Mouse (Mus musculus): ENCODE measurements around the gene Gsdmc3. TPM values are rescaled to one million over a fixed set of nuclear protein-coding genes. Genes with fewer than 3 reads are reported as not detected.
"Not testable (repeated sequence)": the region's sequence is repeated elsewhere in the genome, so short reads cannot be mapped to it uniquely, and the experiment has no call there.

Gene Gsdmc3
- polyA plus RNA-seq, 1 experiment from 2014 or later = 12.7 TPM

- WGBS = 38% methylated on average over 9 of the region's 9 CpGs
- H3K4me2 ChIP-seq (ENCODE audit: low read length) = peak overlapping the region; percentile 41
- not testable (repeated sequence) for H3K36me3 ChIP-seq (ENCODE audit: insufficient read depth, low read length); H3K4me3 ChIP-seq (replicated peaks; ENCODE audit: low read depth, low read length); H3K9me3 ChIP-seq (replicated peaks; ENCODE audit: low read length); H3K27me3 ChIP-seq (ENCODE audit: insufficient read depth, low read length); H3K4me1 ChIP-seq (replicated peaks; ENCODE audit: insufficient read depth, low read length); ATAC-seq (replicated peaks; ENCODE audit: low FRiP score, low read depth); H3K27ac ChIP-seq; H3K9ac ChIP-seq (ENCODE audit: low read depth, low read length)
- peak; percentile 73 for TF ChIP-seq CTCF (IDR thresholded peaks at IDR 0.05; ENCODE audit: low read depth)
- peak; percentile 68 for DNase-seq (ENCODE audit: low spot score)
Observed at GRCm38 (mm10) chr15:63895560-63896353, 17.4 kb upstream of the Gsdmc3 start.

DNA sequence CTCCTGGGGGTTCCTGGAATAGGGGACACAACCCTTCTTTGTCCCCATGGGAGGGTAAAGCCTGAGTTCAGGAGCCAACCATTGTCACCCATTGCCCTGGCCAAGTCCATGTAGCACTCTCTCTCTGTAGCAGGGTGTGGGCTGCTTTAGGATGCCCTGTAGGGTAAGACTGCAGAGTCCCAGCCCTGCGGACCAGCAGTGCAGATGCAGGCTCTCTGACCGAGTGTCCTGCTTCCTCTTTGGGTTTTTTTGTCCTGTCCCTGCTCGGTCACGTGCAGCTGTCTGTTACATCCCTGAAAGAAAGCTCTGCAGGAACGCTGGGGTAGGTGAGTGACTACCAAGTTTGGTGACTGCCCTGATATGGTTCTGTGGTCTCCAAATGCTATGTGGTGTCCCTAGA is 10.1 kb upstream of the Gsdmc3 start:
- WGBS = 41% methylated on average over 4 of the region's 5 CpGs
- H3K27me3 ChIP-seq (ENCODE audit: insufficient read depth, low read length); H3K36me3 ChIP-seq (ENCODE audit: insufficient read depth, low read length); H3K4me3 ChIP-seq (replicated peaks; ENCODE audit: low read depth, low read length); ATAC-seq (replicated peaks; ENCODE audit: low FRiP score, low read depth); H3K9ac ChIP-seq (ENCODE audit: low read depth, low read length); H3K27ac ChIP-seq; H3K9me3 ChIP-seq (replicated peaks; ENCODE audit: low read length); H3K4me2 ChIP-seq (ENCODE audit: low read length); H3K4me1 ChIP-seq (replicated peaks; ENCODE audit: insufficient read depth, low read length); DNase-seq (ENCODE audit: low spot score): not testable (repeated sequence)

DNA sequence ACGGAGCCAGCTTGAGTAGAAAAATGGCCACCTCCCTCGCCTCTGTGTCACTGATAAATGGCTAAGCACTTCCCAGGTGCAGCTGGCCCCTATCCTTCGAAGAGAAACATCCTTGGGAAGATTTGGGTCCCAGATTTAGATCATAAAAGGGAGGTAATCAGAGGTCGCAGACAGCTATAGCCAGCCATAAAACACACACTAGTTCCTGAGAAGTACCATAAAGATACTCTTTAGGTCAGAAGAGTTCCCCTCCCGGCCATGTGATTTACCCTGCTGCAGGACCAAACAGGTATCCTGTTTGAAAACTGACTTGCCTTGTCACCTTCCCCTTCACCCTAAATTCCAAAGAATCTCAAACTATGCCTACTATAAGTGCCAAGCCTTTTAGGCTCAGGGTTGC is 9.6 kb upstream of the Gsdmc3 start:
- H3K27ac ChIP-seq; H3K36me3 ChIP-seq (ENCODE audit: insufficient read depth, low read length); H3K27me3 ChIP-seq (ENCODE audit: insufficient read depth, low read length); DNase-seq (ENCODE audit: low spot score); ATAC-seq (replicated peaks; ENCODE audit: low FRiP score, low read depth); H3K4me3 ChIP-seq (replicated peaks; ENCODE audit: low read depth, low read length); H3K4me2 ChIP-seq (ENCODE audit: low read length); H3K9me3 ChIP-seq (replicated peaks; ENCODE audit: low read length); H3K9ac ChIP-seq (ENCODE audit: low read depth, low read length); H3K4me1 ChIP-seq (replicated peaks; ENCODE audit: insufficient read depth, low read length): not testable (repeated sequence)
- WGBS = no CpG with 5 or more reads among the region's 5 CpGs

GRCm38 (mm10) chr15:63876160-63876559 is 2.2 kb downstream of the Gsdmc3 start:
- H3K4me2 ChIP-seq (ENCODE audit: low read length); H3K27me3 ChIP-seq (ENCODE audit: insufficient read depth, low read length); H3K9ac ChIP-seq (ENCODE audit: low read depth, low read length); H3K27ac ChIP-seq; H3K36me3 ChIP-seq (ENCODE audit: insufficient read depth, low read length); H3K4me3 ChIP-seq (replicated peaks; ENCODE audit: low read depth, low read length); H3K9me3 ChIP-seq (replicated peaks; ENCODE audit: low read length); H3K4me1 ChIP-seq (replicated peaks; ENCODE audit: insufficient read depth, low read length); ATAC-seq (replicated peaks; ENCODE audit: low FRiP score, low read depth); DNase-seq (ENCODE audit: low spot score): not testable (repeated sequence)

DNA sequence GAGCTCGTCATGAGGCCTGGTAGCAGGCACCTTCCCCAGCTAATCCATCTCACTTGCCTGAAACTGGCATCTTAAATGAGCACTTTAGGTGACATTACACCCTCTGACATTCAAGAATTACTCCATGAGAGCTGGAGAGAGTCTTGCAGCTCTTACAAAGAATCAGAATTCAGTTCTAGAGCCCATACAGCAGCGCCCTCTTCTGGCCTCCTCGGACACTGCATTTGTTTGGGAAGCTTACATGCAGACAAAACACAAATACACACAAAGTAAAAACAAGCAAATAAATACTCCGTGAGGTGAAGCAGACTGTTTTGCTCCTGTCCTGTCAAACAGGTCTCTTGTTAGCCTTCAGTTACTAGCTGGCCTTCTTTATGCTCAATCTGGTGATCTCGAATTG is 16.4 kb downstream of the Gsdmc3 start:
- not testable (repeated sequence) for H3K4me1 ChIP-seq (replicated peaks; ENCODE audit: insufficient read depth, low read length); H3K4me3 ChIP-seq (replicated peaks; ENCODE audit: low read depth, low read length); H3K9ac ChIP-seq (ENCODE audit: low read depth, low read length); ATAC-seq (replicated peaks; ENCODE audit: low FRiP score, low read depth); H3K4me2 ChIP-seq (ENCODE audit: low read length); H3K9me3 ChIP-seq (replicated peaks; ENCODE audit: low read length); H3K36me3 ChIP-seq (ENCODE audit: insufficient read depth, low read length); H3K27me3 ChIP-seq (ENCODE audit: insufficient read depth, low read length); H3K27ac ChIP-seq
- peak; percentile 53 for TF ChIP-seq CTCF (IDR thresholded peaks at IDR 0.05; ENCODE audit: low read depth)
- peak; percentile 3 for DNase-seq (ENCODE audit: low spot score)
- 45% methylated on average over 5 of the region's 5 CpGs for WGBS

Other genes starting within 250 kb of the Gsdmc3 start
- 11.4 and 13.3 TPM in 2 replicates for gene Gsdmc2, start 33.4 kb downstream of the Gsdmc3 start, polyA plus RNA-seq (2015; fragmentation: Nextera tagmentation; extraction: Ambion mirVana)
- gene Gsdmc4, start 33.7 kb upstream of the Gsdmc3 start, polyA plus RNA-seq (2015; fragmentation: Nextera tagmentation; extraction: Ambion mirVana) = 0.59 and 0.68 TPM in 2 replicates
- gene Fam49b, start 181.9 kb upstream of the Gsdmc3 start, polyA plus RNA-seq (2015; fragmentation: Nextera tagmentation; extraction: Ambion mirVana) = 54.2 and 54.5 TPM in 2 replicates

Data from kidney, postnatal 0 days (tissue).